Mouse (Mus musculus): ENCODE results near the gene Gsta2.

GRCm38 (mm10) chr9:78396517-78396916 is 40.9 kb upstream of the Gsta2 start:
- TF ChIP-seq CTCF (IDR thresholded peaks at IDR 0.05; ENCODE audit: control insufficient read depth, insufficient read depth, low read length) (no peak), POLR2A (IDR thresholded peaks at IDR 0.05; ENCODE audit: borderline replicate concordance, control insufficient read depth, low read depth, low read length) (no peak)
